Mouse (Mus musculus): ENCODE results near the gene Uck1.

Gene Uck1

GRCm38 (mm10) chr2:32218541-32219334, 41.2 kb downstream of the Uck1 start:
- DNase-seq (ENCODE audit: low spot score in 2 of 2): no peak

- DNase-seq (ENCODE audit: low spot score in 2 of 2): no peak
These were observed 41.8 kb downstream of the Uck1 start for GRCm38 (mm10) chr2:32218113-32218512.

- no peak for DNase-seq (ENCODE audit: low spot score in 2 of 2)
These were observed 42.3 kb downstream of the Uck1 start for GRCm38 (mm10) chr2:32217656-32218055.

GRCm38 (mm10) chr2:32216506-32216905, 43.5 kb downstream of the Uck1 start:
- no peak for DNase-seq (ENCODE audit: low spot score in 2 of 2)

GRCm38 (mm10) chr2:32215576-32215975, 44.4 kb downstream of the Uck1 start:
- DNase-seq (ENCODE audit: low spot score in 2 of 2): no peak

- DNase-seq (ENCODE audit: low spot score in 2 of 2): no peak
These were observed 47.0 kb downstream of the Uck1 start for GRCm38 (mm10) chr2:32213000-32213399.

GRCm38 (mm10) chr2:32211689-32212088, 48.3 kb downstream of the Uck1 start:
- no peak for DNase-seq (ENCODE audit: low spot score in 2 of 2)

GRCm38 (mm10) chr2:32207682-32208081, 52.3 kb downstream of the Uck1 start:
- DNase-seq (ENCODE audit: low spot score in 2 of 2): no peak
